10 mouse cellular contexts compared by ENCODE assay signal in genomic region chr11:80562479-80562878, GRCm38 (mm10).
DNase-seq lines count a peak whose midpoint lies in the region; ATAC-seq and TF ChIP-seq lines count a peak whose summit lies in the region.
"Had no signal": no experiment of that assay in that cellular context is flagged by ENCODE, and none has a peak within 500 bp of the region (broad histone marks: within the 10 kb centered on the region; RNA-seq: fewer than 3 reads in every experiment).

No protein-coding gene starts in this region.

- no peak overlapping the region for H3K9ac ChIP-seq in liver, embryonic 14.5 days (replicated peaks)
- H3K9ac ChIP-seq in liver, embryonic 11.5 days (ENCODE audit: low read depth, low read length), result no peak overlapping the region
- H3K9ac ChIP-seq in embryonic facial prominence, embryonic 11.5 days (replicated peaks; ENCODE audit: low read length), result no peak overlapping the region
- H3K9ac ChIP-seq: heart, embryonic 13.5 days had no signal

- no peaks in the 10 kb centered on the region for H3K27me3 ChIP-seq in liver, embryonic 14.5 days (ENCODE audit: control insufficient read depth, insufficient read depth, low read length)
- H3K27me3 ChIP-seq in liver, embryonic 11.5 days (replicated peaks; ENCODE audit: control insufficient read depth, insufficient read depth, low read length), result no peaks in the 10 kb centered on the region
- H3K27me3 ChIP-seq in embryonic facial prominence, embryonic 11.5 days (ENCODE audit: control insufficient read depth, insufficient read depth, low read length), result no peaks in the 10 kb centered on the region
- H3K27me3 ChIP-seq in splenic B cell, adult 2 months (ENCODE audit: control insufficient read depth, insufficient read depth, low read length, poor library complexity, severe bottlenecking), result no peaks in the 10 kb centered on the region
- H3K27me3 ChIP-seq: heart, embryonic 13.5 days had no signal

- H3K4me2 ChIP-seq in liver, embryonic 14.5 days (ENCODE audit: low read depth), result no peak overlapping the region
- no peak overlapping the region for H3K4me2 ChIP-seq in liver, embryonic 11.5 days
- H3K4me2 ChIP-seq in embryonic facial prominence, embryonic 11.5 days (ENCODE audit: low read depth, low read length), result no peak overlapping the region
- H3K4me2 ChIP-seq: heart, embryonic 13.5 days had no signal

- no peak overlapping the region for H3K4me3 ChIP-seq in liver, embryonic 14.5 days (ENCODE audit: insufficient read depth in 1 of 2, low read depth in 2 of 2, low read length in 2 of 2)
- H3K4me3 ChIP-seq in liver, embryonic 11.5 days (ENCODE audit: low read depth, low read length), result no peak overlapping the region
- no peak overlapping the region for H3K4me3 ChIP-seq in embryonic facial prominence, embryonic 11.5 days (ENCODE audit: low read depth, low read length)
- H3K4me3 ChIP-seq: heart, embryonic 13.5 days had no signal

- H3K36me3 ChIP-seq in liver, embryonic 14.5 days (replicated peaks; ENCODE audit: control insufficient read depth, insufficient read depth, low read depth), result no peaks in the 10 kb centered on the region
- no peaks in the 10 kb centered on the region for H3K36me3 ChIP-seq in liver, embryonic 11.5 days (ENCODE audit: control insufficient read depth, insufficient read depth, low read length)
- no peaks in the 10 kb centered on the region for H3K36me3 ChIP-seq in embryonic facial prominence, embryonic 11.5 days (replicated peaks; ENCODE audit: control insufficient read depth, insufficient read depth, low read depth, low read length)
- H3K36me3 ChIP-seq in splenic B cell, adult 2 months (ENCODE audit: control insufficient read depth, insufficient read depth, low read length, poor library complexity, severe bottlenecking), result no peaks in the 10 kb centered on the region
- H3K36me3 ChIP-seq: G1E; heart, embryonic 13.5 days had no signal

- no peaks in the 10 kb centered on the region for H3K4me1 ChIP-seq in liver, embryonic 14.5 days (replicated peaks; ENCODE audit: control insufficient read depth in 2 of 2, insufficient read depth in 2 of 2, low read length in 1 of 2)
- no peaks in the 10 kb centered on the region for H3K4me1 ChIP-seq in liver, embryonic 11.5 days (replicated peaks; ENCODE audit: control insufficient read depth, insufficient read depth, low read length)
- peaks cover 3% of the 10 kb centered on the region; the same call in 1 of the 2 replicates for H3K4me1 ChIP-seq in embryonic facial prominence, embryonic 11.5 days (ENCODE audit: control insufficient read depth, insufficient read depth, low read length)

- H3K27ac ChIP-seq in liver, embryonic 14.5 days, result no peak overlapping the region
- no peak overlapping the region for H3K27ac ChIP-seq in liver, embryonic 11.5 days (ENCODE audit: low read depth, low read length)
- H3K27ac ChIP-seq in embryonic facial prominence, embryonic 11.5 days (replicated peaks; ENCODE audit: low read depth, low read length), result no peak overlapping the region; the same call in 1 of the 2 replicates
- H3K27ac ChIP-seq: heart, embryonic 13.5 days had no signal

- DNase-seq in cerebellum, postnatal 14 days, result peak; percentile 58 to 79
- DNase-seq in cerebellum, adult 11-12 months, result no peak
- no peak for DNase-seq in liver, embryonic 14.5 days (ENCODE audit: low read depth in 3 of 3, low spot score in 3 of 3)
- DNase-seq in liver, embryonic 11.5 days (ENCODE audit: low spot score), result no peak
- DNase-seq in embryonic facial prominence, embryonic 11.5 days (ENCODE audit: low spot score), result peak; percentile 55
- peak; percentile 81 for DNase-seq in splenic B cell, adult 2 months (ENCODE audit: low read depth, low spot score)
- no peak for DNase-seq in adrenal gland, postnatal 36 days
- no peak for DNase-seq in urinary bladder, postnatal 4 days (ENCODE audit: low spot score in 2 of 2)

- no peaks in the 10 kb centered on the region for H3K9me3 ChIP-seq in liver, embryonic 14.5 days (ENCODE audit: control insufficient read depth, low read length)
- no peaks in the 10 kb centered on the region for H3K9me3 ChIP-seq in liver, embryonic 11.5 days (ENCODE audit: control insufficient read depth, low read length)
- H3K9me3 ChIP-seq in embryonic facial prominence, embryonic 11.5 days (replicated peaks; ENCODE audit: control insufficient read depth, low read length), result no peaks in the 10 kb centered on the region
- H3K9me3 ChIP-seq: G1E; heart, embryonic 13.5 days had no signal

- WGBS in liver, embryonic 14.5 days (ENCODE audit: insufficient replicate concordance), result 26% methylated on average over 3 of the region's 3 CpGs
- 45% methylated on average over 3 of the region's 3 CpGs for WGBS in liver, embryonic 11.5 days
- 39% methylated on average over 3 of the region's 3 CpGs for WGBS in embryonic facial prominence, embryonic 11.5 days

- peak; percentile 42; the same call in 1 of the 2 replicates for TF ChIP-seq CTCF in liver, embryonic 14.5 days (IDR thresholded peaks at IDR 0.05; ENCODE audit: low read depth)

- ATAC-seq in liver, embryonic 14.5 days (ENCODE audit: insufficient read depth), result no peak
- no peak for ATAC-seq in liver, embryonic 11.5 days (replicated peaks; ENCODE audit: low FRiP score)
- ATAC-seq in embryonic facial prominence, embryonic 11.5 days (replicated peaks; ENCODE audit: insufficient number of reproducible peaks, low FRiP score, low TSS enrichment, low read depth), result no peak

- no peak for TF ChIP-seq EP300 in liver, embryonic 14.5 days (IDR thresholded peaks at IDR 0.05; ENCODE audit: low read depth)

Comparison
In these comparisons a context has a peak if more than half of its experiments do, and no peak if none do; other contexts are left out.
1. DNase-seq: peak in cerebellum, postnatal 14 days (2 of 2), embryonic facial prominence, embryonic 11.5 days (single experiment) and splenic B cell, adult 2 months (single experiment); none in cerebellum, adult 11-12 months (single experiment), liver, embryonic 14.5 days (0 of 3), liver, embryonic 11.5 days (single experiment), adrenal gland, postnatal 36 days (0 of 2) and urinary bladder, postnatal 4 days (0 of 2).